Mouse (Mus musculus): ENCODE measurements around the gene Nceh1.

Nceh1 gene

GRCm38 (mm10) chr3:27190865-27191264, 8.1 kb downstream of the Nceh1 start:
- DNase-seq (ENCODE audit: low read depth): no peak

DNA sequence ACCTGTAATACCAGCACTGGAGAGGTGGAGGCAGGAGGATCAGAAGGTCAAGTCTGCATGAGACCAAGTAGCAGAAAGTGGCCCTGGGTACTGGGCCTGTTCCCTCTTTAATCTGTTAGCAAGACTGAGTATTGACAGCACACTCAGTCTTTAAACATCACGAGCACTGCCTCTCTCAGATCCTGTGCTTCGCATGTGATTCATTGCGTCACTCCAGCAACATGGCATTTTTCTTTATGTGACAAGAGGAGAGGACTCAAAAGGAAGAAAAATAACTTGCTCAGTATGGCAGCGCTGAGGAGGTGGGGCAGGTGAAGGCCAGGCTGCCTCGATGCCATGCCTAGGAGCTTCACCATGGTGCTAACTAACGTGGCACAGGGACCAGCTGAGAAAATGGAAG, 9.1 kb downstream of the Nceh1 start:
- peak; percentile 40 for DNase-seq (ENCODE audit: low read depth)

DNA sequence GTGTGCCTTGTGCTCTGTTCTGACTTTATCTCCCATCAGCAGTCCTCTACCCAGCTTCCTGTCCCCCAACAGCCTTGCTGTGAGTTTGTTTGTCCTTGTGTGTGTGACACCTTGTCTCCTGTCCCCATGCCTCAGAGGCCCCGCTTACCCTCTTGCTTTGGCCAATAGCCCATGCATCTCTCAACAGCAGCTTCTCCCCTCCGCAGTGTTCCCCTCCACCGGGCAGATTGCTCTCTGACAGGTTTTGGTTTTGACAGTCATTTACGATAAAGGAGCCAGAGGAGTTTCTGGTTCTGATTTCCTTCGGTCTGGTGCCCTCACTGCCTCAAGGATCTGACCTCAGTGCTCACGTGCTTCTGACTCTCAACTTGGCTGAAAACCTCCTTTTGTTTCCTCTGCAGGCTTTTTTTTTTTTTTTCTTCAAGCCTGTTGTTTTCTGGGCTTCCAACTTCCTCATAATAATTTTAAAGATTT, 11.1 kb downstream of the Nceh1 start:
- DNase-seq (ENCODE audit: low read depth): peak; percentile 98

- peak; percentile 86 for DNase-seq (ENCODE audit: low read depth)
Observed at GRCm38 (mm10) chr3:27195153-27195552, 12.4 kb downstream of the Nceh1 start.

GRCm38 (mm10) chr3:27195573-27196227, 12.9 kb downstream of the Nceh1 start:
- DNase-seq (ENCODE audit: low read depth): no peak

DNA sequence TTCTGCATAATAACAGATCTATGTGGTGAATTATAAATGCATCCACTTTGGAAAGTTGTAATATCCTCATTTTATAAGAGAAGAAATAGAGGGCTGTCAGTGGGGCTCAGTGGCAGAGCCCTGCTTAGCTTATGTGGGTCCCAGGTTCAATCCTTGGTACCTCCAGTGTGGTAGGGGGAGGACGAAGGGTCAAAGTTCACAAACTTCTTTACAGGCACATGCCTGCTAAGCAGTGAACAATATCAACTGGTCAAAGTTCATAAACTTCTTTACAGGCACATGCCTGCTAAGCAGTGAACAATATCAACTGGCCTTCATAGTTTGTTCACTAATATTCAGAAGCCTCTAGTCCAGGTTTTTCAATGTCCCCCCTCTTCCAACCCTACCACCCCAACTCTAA, 13.8 kb downstream of the Nceh1 start:
- DNase-seq (ENCODE audit: low read depth): no peak

DNA sequence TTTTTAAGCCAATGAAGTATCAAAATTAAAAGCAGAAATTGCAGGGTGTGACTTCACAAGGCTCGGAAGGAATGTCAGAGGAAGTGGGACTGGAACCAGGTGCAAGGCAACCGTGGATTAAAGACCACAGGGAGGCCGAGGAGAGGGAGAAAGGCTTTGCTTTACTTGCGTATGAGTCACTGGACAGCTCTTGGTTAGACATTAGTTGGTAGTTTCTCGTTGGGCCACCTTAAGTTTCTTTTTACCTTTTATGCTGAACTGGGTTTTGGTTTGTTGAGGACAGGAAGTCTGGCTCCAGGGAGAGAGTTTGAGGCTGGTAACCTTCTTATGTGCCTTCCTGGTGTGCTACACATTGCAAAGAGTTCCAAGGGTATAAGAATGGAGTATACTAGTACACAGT, 15.1 kb downstream of the Nceh1 start:
- peak; percentile 67 for DNase-seq (ENCODE audit: low read depth)

DNA sequence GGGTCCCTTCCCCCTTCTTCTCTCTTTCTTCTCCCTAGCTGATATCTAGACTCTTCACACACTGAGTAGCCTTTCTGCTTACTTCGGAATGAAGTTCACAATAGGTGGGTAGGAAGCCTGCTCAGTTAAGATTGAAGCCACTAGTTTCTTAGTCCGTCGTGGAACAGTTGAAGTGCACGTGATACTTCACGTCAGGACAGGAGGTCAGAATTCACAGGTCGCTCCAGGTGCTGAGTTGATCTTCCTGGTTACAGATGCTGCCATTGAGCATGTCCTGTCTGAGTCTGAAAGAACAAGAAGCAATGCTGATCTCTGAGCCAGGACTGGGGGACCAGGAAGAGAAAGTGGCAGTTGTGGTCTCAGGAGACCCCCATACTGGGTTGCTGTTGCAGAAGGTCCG, 16.4 kb downstream of the Nceh1 start:
- no peak for DNase-seq (ENCODE audit: low read depth)

GRCm38 (mm10) chr3:27201728-27202411, 19.1 kb downstream of the Nceh1 start:
- no peak for DNase-seq (ENCODE audit: low read depth)

- no peak for DNase-seq (ENCODE audit: low read depth)
Observed at GRCm38 (mm10) chr3:27205068-27205467, 22.3 kb downstream of the Nceh1 start.

DNA sequence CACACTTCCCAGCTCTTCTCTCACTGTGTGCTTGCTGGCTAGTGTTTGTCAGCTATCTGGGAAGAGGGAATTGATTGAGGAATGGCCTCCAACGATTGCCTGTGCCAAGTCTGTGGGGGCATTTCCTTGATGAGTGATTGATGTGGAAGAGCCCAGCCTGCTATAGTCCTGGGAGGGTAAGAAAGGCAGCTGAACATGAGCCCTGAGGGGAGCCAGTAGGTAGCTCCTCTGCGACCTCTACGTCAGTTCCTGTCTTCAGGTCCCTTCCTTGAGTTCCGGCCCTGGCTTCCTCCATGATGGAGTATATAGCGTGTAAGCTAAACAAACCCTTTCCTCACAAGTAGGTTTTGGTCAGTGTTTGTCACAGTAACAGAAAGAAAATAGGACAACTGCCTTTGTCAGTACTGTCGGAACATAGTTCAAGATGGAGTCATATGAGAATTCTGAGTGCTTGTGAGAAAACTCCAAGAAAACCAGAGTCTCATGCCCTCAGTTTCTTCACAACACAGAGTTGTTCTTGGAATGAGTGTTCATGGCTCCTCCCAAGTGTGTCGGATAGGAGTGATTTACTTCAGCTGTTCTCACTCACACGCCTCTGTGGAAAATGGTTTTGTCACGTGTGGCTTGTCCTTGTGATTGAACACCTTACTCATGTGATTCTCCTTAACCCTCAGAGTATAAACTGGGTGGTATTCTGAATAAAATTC, 22.9 kb downstream of the Nceh1 start:
- no peak for DNase-seq (ENCODE audit: low read depth)

- no peak for DNase-seq (ENCODE audit: low read depth)
Observed at GRCm38 (mm10) chr3:27206221-27206560, 23.4 kb downstream of the Nceh1 start.

- no peak for DNase-seq (ENCODE audit: low read depth)
Observed at GRCm38 (mm10) chr3:27206577-27206976, 23.8 kb downstream of the Nceh1 start.

GRCm38 (mm10) chr3:27209707-27210106, 26.9 kb downstream of the Nceh1 start:
- peak; percentile 92 for DNase-seq (ENCODE audit: low read depth)

DNA sequence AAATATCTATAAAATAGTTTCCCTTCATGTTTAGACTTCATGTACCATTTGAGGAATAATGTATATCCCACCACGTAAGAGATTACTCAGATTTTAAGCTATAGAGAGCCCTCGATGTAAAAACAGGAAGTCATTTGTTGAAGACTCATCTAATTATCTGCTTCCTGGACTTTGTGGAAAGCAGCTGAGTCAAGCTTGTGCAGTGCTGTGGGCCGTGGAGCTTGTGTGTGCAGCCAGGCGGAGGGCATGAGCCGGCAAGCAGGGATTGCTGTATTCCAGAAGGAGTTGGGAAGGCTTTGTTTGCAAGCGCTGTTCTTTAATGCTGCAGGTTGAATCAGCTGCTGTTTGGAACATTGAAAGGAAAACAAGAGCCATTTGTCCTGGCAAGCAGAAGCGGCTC, 27.5 kb downstream of the Nceh1 start:
- peak; percentile 81 for DNase-seq (ENCODE audit: low read depth)

DNA sequence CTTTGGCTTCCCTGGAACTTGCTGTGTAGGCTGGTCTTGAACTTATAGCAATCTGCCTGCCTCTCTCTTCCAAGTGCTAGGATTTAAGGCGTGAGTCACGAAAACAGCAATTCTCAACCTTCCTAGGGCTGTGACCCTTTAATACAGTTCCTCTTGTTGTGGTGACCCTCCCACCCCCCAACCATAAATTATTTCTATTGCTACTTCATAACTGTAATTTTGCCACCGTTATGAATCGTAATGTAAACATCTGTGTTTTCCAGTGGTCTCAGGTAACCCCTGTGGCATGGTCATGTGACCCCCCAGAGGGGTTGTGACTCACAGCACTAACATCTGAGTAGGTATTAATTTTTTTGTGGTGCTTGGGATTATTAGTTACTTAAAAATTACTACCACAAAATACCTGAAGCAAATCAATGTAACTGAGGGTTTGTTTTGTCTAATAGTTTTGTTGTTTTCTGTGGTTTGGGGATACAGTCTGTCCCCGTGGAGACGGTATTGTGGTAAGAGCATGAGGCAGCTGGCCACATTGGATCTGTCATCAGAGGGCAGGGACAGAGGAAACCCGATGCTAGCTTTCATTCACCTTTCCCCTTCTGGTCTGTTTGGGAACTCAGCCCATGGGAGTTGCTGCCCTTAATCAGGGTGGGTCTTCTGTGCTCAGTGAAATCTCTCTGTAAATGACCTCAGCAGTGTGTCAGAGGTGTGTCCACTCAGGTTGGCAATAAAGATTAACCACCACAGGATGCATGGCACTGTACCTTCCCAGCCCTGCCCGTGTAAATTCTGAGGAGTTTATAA, 31.5 kb downstream of the Nceh1 start:
- DNase-seq (ENCODE audit: low read depth): no peak

GRCm38 (mm10) chr3:27217331-27217730, 34.6 kb downstream of the Nceh1 start:
- no peak for DNase-seq (ENCODE audit: low read depth)

GRCm38 (mm10) chr3:27218604-27219003, 35.8 kb downstream of the Nceh1 start:
- peak; percentile 57 for DNase-seq (ENCODE audit: low read depth)

- no peak for DNase-seq (ENCODE audit: low read depth)
Observed at GRCm38 (mm10) chr3:27222052-27222451, 39.3 kb downstream of the Nceh1 start.

DNA sequence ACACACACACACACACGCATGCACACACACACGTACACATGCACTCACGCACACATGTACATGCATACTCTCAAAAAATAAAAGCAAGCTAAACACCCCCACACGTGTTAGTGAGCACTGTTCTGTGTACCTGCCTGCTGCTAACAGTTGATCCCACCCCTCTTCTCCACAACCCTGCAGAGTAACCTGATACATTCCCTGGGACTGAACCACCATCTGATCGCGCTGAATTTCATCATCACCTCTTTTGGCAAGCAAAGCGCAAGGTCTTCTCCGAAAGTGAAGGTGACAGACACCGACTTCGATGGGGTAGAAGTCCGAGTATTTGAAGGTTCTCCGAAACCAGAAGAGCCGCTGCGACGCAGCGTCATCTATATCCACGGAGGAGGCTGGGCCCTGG, 39.7 kb downstream of the Nceh1 start:
- DNase-seq (ENCODE audit: low read depth): no peak

DNA sequence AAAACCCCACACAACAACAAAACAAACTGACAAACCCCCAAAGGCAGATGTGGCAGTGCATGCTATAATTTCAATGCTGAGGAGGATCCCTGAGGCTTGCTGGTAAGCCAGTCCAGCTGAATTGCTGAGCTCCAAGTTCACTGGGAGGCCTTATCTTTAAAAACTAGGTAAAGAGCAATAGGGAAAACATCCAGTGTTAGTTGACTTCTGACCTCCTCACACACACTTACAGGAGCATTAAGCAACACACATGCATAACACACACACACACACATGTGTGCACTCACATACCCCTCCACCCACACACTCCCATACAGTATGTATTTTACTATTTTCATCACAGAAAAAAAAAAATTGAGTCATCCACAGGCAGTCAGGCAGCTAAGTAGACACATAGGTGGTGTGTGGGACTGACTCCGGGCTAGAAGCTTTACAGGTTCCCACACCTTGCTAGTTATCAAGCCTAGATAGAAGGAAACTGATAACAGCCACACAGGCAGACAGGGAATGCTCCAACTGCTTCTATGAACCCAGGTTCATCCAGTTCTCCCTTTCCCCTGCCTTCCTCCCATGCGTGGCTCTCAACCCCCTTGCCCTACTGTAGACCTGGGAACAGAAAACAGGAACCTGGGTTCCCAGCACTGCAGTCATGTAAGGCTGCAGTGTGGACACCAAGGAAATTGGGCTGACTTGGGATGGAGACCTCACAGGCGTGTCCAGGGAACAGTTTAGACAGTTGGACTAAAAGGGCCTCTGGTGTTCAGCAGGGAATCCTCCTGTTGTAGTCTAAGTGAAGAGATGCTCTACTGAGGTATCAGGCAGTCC, 45.1 kb downstream of the Nceh1 start:
- DNase-seq (ENCODE audit: low read depth): no peak
